Mouse (Mus musculus): ENCODE results near the gene Coro1c. TPM values are rescaled to one million over a fixed set of nuclear protein-coding genes. Genes with fewer than 3 reads are reported as not detected.

The Coro1c gene
- polyA plus RNA-seq, 1 experiment from 2014 or later: 214 TPM

- Histone ChIP-seq H3K27me3 (no peaks in the 10 kb centered on the region), H3K4me3 (replicated peaks) (no peak overlapping the region), H3K4me1 (replicated peaks) (0 out of 2 replicates have a peak, but pooled peaks cover 4% of the 10 kb centered on the region), H3K4me2 (replicated peaks) (no peak overlapping the region), H3K9me3 (no peaks in the 10 kb centered on the region), H3K36me3 (peaks cover 93% of the 10 kb centered on the region), H3K27ac (no peak overlapping the region), H3K9ac (replicated peaks) (no peak overlapping the region)
- ATAC-seq: no peak
- WGBS: 88% methylated on average over 9 of the region's 9 CpGs
Observed at GRCm38 (mm10) chr5:113847636-113848035, 60.9 kb downstream of the Coro1c start.

- no peak for ATAC-seq
- Histone ChIP-seq H3K9ac (replicated peaks) (no peak overlapping the region), H3K27ac (no peak overlapping the region), H3K9me3 (no peaks in the 10 kb centered on the region), H3K4me3 (replicated peaks) (no peak overlapping the region), H3K4me1 (replicated peaks) (0 out of 2 replicates have a peak, but pooled peaks cover 4% of the 10 kb centered on the region), H3K36me3 (peaks cover 97% of the 10 kb centered on the region), H3K4me2 (replicated peaks) (no peak overlapping the region), H3K27me3 (no peaks in the 10 kb centered on the region)
- WGBS: 96% methylated on average over 8 of the region's 8 CpGs
Observed at GRCm38 (mm10) chr5:113846656-113847055, 61.9 kb downstream of the Coro1c start.

- Histone ChIP-seq H3K4me3 (replicated peaks) (no peak overlapping the region), H3K27me3 (no peaks in the 10 kb centered on the region), H3K4me1 (replicated peaks) (0 out of 2 replicates have a peak, but pooled peaks cover under 1% of the 10 kb centered on the region), H3K36me3 (peaks cover 96% of the 10 kb centered on the region), H3K4me2 (replicated peaks) (no peak overlapping the region), H3K27ac (no peak overlapping the region), H3K9ac (replicated peaks) (no peak overlapping the region), H3K9me3 (no peaks in the 10 kb centered on the region)
- no peak for ATAC-seq
- WGBS: 93% methylated on average over 8 of the region's 8 CpGs
Observed at GRCm38 (mm10) chr5:113845627-113846026, 62.9 kb downstream of the Coro1c start.

- 68% methylated on average over 7 of the region's 7 CpGs for WGBS
- H3K4me1 ChIP-seq (replicated peaks): no peaks in the 10 kb centered on the region
- ATAC-seq: peak; percentile 65; the same call in 1 of the 2 replicates
- H3K27ac ChIP-seq: 0 out of 2 replicates have a peak overlapping the region, but pooled peaks have one; percentile 25
- no peak overlapping the region for H3K4me3 ChIP-seq (replicated peaks)
- no peaks in the 10 kb centered on the region for H3K27me3 ChIP-seq
- H3K36me3 ChIP-seq: peaks cover 96% of the 10 kb centered on the region
- H3K4me2 ChIP-seq (replicated peaks): no peak overlapping the region
- no peaks in the 10 kb centered on the region for H3K9me3 ChIP-seq
- H3K9ac ChIP-seq (replicated peaks): no peak overlapping the region
Observed at GRCm38 (mm10) chr5:113844721-113845120, 63.8 kb downstream of the Coro1c start.

DNA sequence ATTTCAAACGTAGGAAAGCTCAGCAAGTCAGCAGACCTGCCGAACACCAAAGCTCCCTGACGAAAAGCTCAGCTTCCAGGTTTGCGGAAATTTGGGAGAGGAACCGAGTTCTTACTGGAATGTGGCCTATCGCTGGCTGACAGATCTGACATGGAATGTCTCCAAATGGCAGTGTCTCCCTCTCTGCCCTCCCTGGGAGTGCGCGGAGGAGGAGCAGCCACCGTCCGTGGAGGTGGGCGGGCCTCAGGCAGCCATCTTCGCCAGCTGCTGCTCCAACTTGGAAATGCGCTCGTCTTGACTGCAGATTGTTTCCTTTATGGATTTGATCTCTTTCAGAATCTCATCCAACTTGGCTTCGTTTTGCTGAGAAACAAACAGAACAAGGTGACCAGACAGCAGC lies 64.5 kb downstream of the Coro1c start:
- H3K9ac ChIP-seq (replicated peaks): no peak overlapping the region
- 88% methylated on average over 15 of the region's 15 CpGs for WGBS
- no peak overlapping the region for H3K4me2 ChIP-seq (replicated peaks)
- no peaks in the 10 kb centered on the region for H3K9me3 ChIP-seq
- no peaks in the 10 kb centered on the region for H3K27me3 ChIP-seq
- H3K4me1 ChIP-seq (replicated peaks): no peaks in the 10 kb centered on the region
- peaks cover 91% of the 10 kb centered on the region for H3K36me3 ChIP-seq
- no peak overlapping the region for H3K27ac ChIP-seq
- ATAC-seq: no peak
- H3K4me3 ChIP-seq (replicated peaks): no peak overlapping the region

GRCm38 (mm10) chr5:113842906-113843305 lies 65.7 kb downstream of the Coro1c start:
- no peaks in the 10 kb centered on the region for H3K9me3 ChIP-seq
- no peak overlapping the region for H3K27ac ChIP-seq
- no peaks in the 10 kb centered on the region for H3K4me1 ChIP-seq (replicated peaks)
- 94% methylated on average over 9 of the region's 9 CpGs for WGBS
- H3K27me3 ChIP-seq: no peaks in the 10 kb centered on the region
- H3K36me3 ChIP-seq: peaks cover 84% of the 10 kb centered on the region
- no peak for ATAC-seq
- H3K9ac ChIP-seq (replicated peaks): no peak overlapping the region
- no peak overlapping the region for H3K4me2 ChIP-seq (replicated peaks)
- H3K4me3 ChIP-seq (replicated peaks): no peak overlapping the region

- WGBS: 95% methylated on average over 9 of the region's 9 CpGs
- Histone ChIP-seq H3K27me3 (no peaks in the 10 kb centered on the region), H3K4me1 (replicated peaks) (no peaks in the 10 kb centered on the region), H3K4me2 (replicated peaks) (no peak overlapping the region), H3K27ac (no peak overlapping the region), H3K4me3 (replicated peaks) (no peak overlapping the region), H3K9ac (replicated peaks) (no peak overlapping the region), H3K36me3 (peaks cover 78% of the 10 kb centered on the region), H3K9me3 (no peaks in the 10 kb centered on the region)
- no peak for ATAC-seq
Observed at GRCm38 (mm10) chr5:113842244-113842643, 66.3 kb downstream of the Coro1c start.

DNA sequence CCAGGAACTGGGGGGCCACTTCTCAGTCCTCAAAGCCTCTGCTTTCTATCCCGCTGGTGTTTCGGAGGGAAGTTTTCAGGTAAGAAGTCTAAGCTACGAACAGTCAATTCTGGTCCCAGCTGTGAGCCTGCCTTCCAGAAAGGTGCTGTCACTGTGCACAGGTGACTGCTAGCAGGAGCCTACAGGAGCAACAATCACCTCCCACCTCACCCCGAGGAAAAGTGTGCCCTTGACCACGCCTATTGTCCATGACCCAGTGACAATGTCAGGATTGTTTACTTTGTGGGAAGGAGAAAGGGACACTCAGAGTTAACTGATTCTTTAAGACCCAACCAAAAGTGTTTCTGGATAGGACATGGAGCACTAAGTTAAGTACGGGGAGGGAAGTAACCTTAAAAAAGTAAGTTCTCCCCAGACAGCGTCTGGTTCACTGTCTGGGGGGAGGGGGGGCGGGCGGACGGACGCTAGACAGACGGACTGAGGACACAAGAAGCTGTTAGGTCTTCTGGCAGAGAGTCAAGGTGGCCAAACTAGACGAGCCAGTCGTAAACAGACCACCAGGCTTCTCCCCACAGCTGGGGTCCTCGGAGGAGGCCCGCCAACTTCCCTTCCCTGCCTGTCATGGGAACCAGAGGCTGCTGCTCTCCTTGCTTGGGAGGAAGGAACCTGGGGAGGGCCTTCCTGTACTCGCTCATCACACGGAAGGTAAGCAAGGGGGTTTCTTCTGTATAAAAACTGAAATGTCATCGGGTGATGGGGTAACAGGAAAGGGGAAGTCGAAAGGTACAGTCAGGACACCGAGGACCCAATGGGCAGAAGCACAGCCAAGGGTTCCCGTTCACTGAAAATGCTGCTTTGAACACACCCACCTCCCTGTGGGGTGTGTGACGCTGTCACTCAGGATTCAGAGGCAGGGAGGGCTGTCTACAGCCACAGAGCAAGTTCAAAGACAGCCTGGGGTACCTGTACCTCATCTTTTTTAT lies 67.0 kb downstream of the Coro1c start:
- Histone ChIP-seq H3K9me3 (no peaks in the 10 kb centered on the region), H3K4me1 (replicated peaks) (no peaks in the 10 kb centered on the region), H3K4me2 (replicated peaks) (no peak overlapping the region), H3K4me3 (replicated peaks) (no peak overlapping the region), H3K9ac (replicated peaks) (no peak overlapping the region), H3K27ac (no peak overlapping the region), H3K36me3 (peaks cover 71% of the 10 kb centered on the region), H3K27me3 (no peaks in the 10 kb centered on the region)
- WGBS: 90% methylated on average over 23 of the region's 23 CpGs
- ATAC-seq: no peak

- Histone ChIP-seq H3K27me3 (no peaks in the 10 kb centered on the region), H3K4me3 (replicated peaks) (no peak overlapping the region), H3K9me3 (no peaks in the 10 kb centered on the region), H3K9ac (replicated peaks) (no peak overlapping the region), H3K4me1 (replicated peaks) (no peaks in the 10 kb centered on the region), H3K4me2 (replicated peaks) (no peak overlapping the region), H3K36me3 (peaks cover 60% of the 10 kb centered on the region), H3K27ac (no peak overlapping the region)
- WGBS: 96% methylated on average over 4 of the region's 4 CpGs
- no peak for ATAC-seq
Observed at GRCm38 (mm10) chr5:113840443-113840842, 68.1 kb downstream of the Coro1c start.

GRCm38 (mm10) chr5:113836961-113837360 lies 71.6 kb downstream of the Coro1c start:
- H3K4me2 ChIP-seq (replicated peaks): no peak overlapping the region
- H3K9me3 ChIP-seq: no peaks in the 10 kb centered on the region
- no peak overlapping the region for H3K9ac ChIP-seq (replicated peaks)
- H3K27me3 ChIP-seq: no peaks in the 10 kb centered on the region
- H3K4me3 ChIP-seq (replicated peaks): no peak overlapping the region
- no peaks in the 10 kb centered on the region for H3K4me1 ChIP-seq (replicated peaks)
- 91% methylated on average over 10 of the region's 10 CpGs for WGBS
- peaks cover 26% of the 10 kb centered on the region for H3K36me3 ChIP-seq
- no peak for ATAC-seq
- no peak overlapping the region for H3K27ac ChIP-seq

GRCm38 (mm10) chr5:113833316-113833947 lies 75.1 kb downstream of the Coro1c start:
- Histone ChIP-seq H3K9me3 (no peaks in the 10 kb centered on the region), H3K36me3 (peaks cover 4% of the 10 kb centered on the region; the same call in 1 of the 2 replicates), H3K4me3 (replicated peaks) (no peak overlapping the region), H3K27ac (no peak overlapping the region), H3K4me2 (replicated peaks) (no peak overlapping the region), H3K27me3 (no peaks in the 10 kb centered on the region), H3K9ac (replicated peaks) (no peak overlapping the region), H3K4me1 (replicated peaks) (no peaks in the 10 kb centered on the region)
- 75% methylated on average over 16 of the region's 16 CpGs for WGBS
- ATAC-seq: no peak

GRCm38 (mm10) chr5:113832490-113832901 lies 76.1 kb downstream of the Coro1c start, which contains the start of gene Selplg:
Gene Selplg, minus strand, starts transcription at chr5:113832644.
- Histone ChIP-seq H3K36me3 (no peaks in the 10 kb centered on the region), H3K27me3 (no peaks in the 10 kb centered on the region), H3K4me3 (replicated peaks) (no peak within 1 kb of the TSS), H3K4me1 (replicated peaks) (no peaks in the 10 kb centered on the region), H3K9ac (replicated peaks) (no peak within 1 kb of the TSS), H3K27ac (0 out of 2 replicates have a peak within 1 kb of the TSS, but pooled peaks have one; percentile 14), H3K9me3 (no peaks in the 10 kb centered on the region), H3K4me2 (replicated peaks) (no peak within 1 kb of the TSS)
- no peak for ATAC-seq
- 49% methylated on average over 8 of the region's 8 CpGs for whole genome bisulfite sequencing

Data from midbrain, embryonic 13.5 days (tissue).